Mouse (Mus musculus) embryonic facial prominence, embryonic 13.5 days (tissue): Measurements from ENCODE around the gene Thbs3. TPM values are rescaled to one million over a fixed set of nuclear protein-coding genes. Genes with fewer than 3 reads are reported as not detected.

ENCODE experiments used
- ATAC-seq: fragments of 200-750 bp; cut with Nextera tagmentation; 2 replicates; pipeline ENCODE4 v1.8.0; 2017; ENCODE audit warnings: low read depth; ENCODE audit not compliant: insufficient number of reproducible peaks, insufficient read depth, low FRiP score, low TSS enrichment
- H3K27ac ChIP-seq: fragments of 300-500 bp; sonication (generic); 2 replicates; pipeline ENCODE4 v1.5.1; 2015; ENCODE audit warnings: moderate library complexity, mild to moderate bottlenecking, inconsistent platforms
- H3K27me3 ChIP-seq: fragments of 300-500 bp; sonication (generic); 2 replicates; pipeline ENCODE4 v1.6.1; 2015; ENCODE audit warnings: mild to moderate bottlenecking, inconsistent platforms
- H3K36me3 ChIP-seq: fragments of 300-500 bp; sonication (generic); 2 replicates; pipeline ENCODE4 v1.6.1; 2015; ENCODE audit warnings: mild to moderate bottlenecking, inconsistent platforms
- H3K4me1 ChIP-seq: fragments of 300-500 bp; sonication (generic); 2 replicates; pipeline ENCODE4 v1.6.1; 2015; ENCODE audit warnings: inconsistent platforms
- H3K4me2 ChIP-seq: fragments of 300-500 bp; sonication (generic); 2 replicates; pipeline ENCODE4 v1.6.1; 2015; ENCODE audit warnings: moderate library complexity, mild to moderate bottlenecking, inconsistent platforms
- H3K4me3 ChIP-seq: fragments of 300-500 bp; sonication (generic); 2 replicates; pipeline ENCODE4 v1.5.1; 2015; ENCODE audit warnings: mild to moderate bottlenecking, inconsistent platforms
- H3K9ac ChIP-seq: fragments of 300-500 bp; sonication (generic); 2 replicates; pipeline ENCODE4 v1.6.1; 2015; ENCODE audit warnings: mild to moderate bottlenecking, inconsistent platforms
- H3K9me3 ChIP-seq: fragments of 300-500 bp; sonication (generic); 2 replicates; pipeline ENCODE4 v1.6.1; 2016; ENCODE audit warnings: inconsistent platforms
- WGBS: fragments of 180-500 bp; shearing (Covaris S2); methylation state at CpG from one replicate; pipeline ENCODE4 v1.1.7; 2015; ENCODE audit warnings: mixed read lengths; 5-methylcytosine and 5-hydroxymethylcytosine counted together
- polyA plus RNA-seq: library from polyadenylated mRNA; unstranded; fragments of >200 nt; fragmentation: Nextera tagmentation; extraction: Ambion mirVana; gene quantifications from 2 replicates; pipeline ENCODE4 v1.2.1, GENCODE M21; 2015

The Thbs3 gene
- 42.0 and 48.1 TPM in 2 replicates for polyA plus RNA-seq

DNA sequence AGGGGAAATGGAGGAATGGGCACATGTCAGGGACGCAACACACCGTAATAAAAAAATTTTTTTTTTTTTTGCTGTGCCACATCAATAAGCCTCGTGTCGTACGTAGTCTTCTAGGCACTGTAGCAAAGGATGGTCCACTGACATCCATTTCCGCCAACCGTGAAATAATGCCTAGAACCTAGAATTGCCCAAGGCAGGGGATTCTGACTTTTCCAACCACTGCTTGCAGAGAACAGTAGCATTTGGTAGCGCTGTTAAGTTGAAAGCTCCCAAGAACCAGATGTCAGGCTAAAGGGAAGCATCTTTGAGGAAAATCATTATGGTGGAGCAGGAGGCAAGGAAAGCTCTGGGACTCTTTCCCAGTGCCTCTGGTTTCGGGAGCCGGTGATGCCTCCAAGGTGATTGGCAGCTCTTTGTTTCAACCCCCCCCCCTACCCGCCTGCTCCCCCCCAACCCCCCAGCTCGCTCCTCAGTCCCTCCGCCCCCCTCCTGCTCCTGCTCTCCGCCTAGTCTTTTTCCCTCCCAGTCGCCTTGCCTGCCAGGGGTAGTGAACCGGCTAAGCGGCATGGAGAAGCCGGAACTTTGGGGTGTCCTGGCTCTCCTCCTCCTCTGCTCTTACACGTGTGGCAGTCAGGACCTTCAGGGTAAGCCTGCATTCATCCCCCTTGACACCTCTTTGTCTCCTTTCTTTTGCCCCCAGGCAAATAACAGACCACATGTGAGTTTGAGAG lies at the start of gene Thbs3:
Thbs3 (plus strand) TSS at position 500 of the 731 bp plus-strand sequence.
- Histone ChIP-seq H3K27me3 (no peaks in the 10 kb centered on the region), H3K27ac (peak within 1 kb of the TSS; percentile 96), H3K4me3 (peak within 1 kb of the TSS; percentile 78), H3K4me2 (peak within 1 kb of the TSS; percentile 77), H3K36me3 (peaks cover 26% of the 10 kb centered on the region), H3K4me1 (peaks cover 23% of the 10 kb centered on the region), H3K9me3 (no peaks in the 10 kb centered on the region), H3K9ac (peak within 1 kb of the TSS; percentile 84)
- WGBS = under 1% methylated on average over 18 of the region's 19 CpGs
- no peak; the same call in 1 of the 2 replicates for ATAC-seq

DNA sequence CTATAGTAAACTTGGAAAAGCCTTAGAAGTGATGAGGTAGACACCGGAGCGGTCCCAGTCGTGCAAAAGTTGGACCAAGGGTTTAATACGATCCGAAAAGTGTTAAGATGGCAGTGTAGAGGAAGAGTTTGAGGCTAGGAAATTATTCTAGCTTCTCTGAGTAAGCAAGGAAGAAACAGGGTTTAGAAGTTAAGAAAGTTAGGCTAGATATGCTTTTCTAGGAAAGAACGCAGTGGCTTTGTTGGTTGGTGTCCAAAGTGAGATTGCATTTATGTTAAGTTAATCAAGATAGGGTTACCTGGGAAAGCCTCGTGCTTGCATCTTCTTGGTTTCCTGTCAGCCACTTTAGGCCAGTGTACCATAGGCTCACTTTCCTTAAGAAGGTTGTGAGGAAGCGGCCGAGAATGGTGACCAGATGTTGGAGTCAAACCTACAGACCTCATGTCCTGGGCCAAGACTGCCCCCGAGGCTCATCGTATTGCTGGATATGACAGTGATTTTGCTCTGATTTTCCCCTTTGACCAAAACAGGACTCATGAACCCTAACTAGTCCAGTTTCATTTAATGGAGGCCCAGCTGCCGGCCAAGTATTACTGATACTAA lies 49.6 kb upstream of the Thbs3 start:
- Histone ChIP-seq H3K4me1 (peaks cover 16% of the 10 kb centered on the region), H3K27ac (peak overlapping the region; percentile 98)

DNA sequence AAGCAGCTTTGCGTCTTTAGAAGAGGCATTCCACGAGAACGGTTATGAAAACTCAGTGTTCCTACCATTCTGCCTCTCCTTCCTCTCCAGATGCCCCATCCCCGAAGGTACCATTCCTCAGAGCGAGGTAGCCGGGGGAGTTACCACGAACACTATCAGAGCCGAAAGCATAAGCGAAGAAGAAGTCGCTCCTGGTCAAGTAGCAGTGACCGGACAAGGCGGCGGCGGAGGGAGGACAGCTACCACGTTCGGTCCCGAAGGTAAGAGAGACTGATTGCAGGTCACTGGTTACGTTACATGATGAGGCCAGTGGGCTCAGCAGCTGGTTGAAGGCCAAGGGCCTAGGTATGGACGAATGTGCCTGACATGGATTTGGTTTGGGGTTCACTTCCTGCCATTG lies 48.0 kb upstream of the Thbs3 start:
- ATAC-seq = no peak
- H3K36me3 ChIP-seq = peaks cover 53% of the 10 kb centered on the region
- WGBS = 92% methylated on average over 19 of the region's 19 CpGs

More for the DNA sequence above, 49.6 kb upstream of the Thbs3 start:
- Histone ChIP-seq H3K9me3 (no peaks in the 10 kb centered on the region), H3K9ac (peak overlapping the region; percentile 98), H3K27me3 (no peaks in the 10 kb centered on the region), H3K36me3 (peaks cover 38% of the 10 kb centered on the region), H3K4me2 (peak overlapping the region; percentile 81), H3K4me3 (peak overlapping the region; percentile 86)
- no peak for ATAC-seq
- 10% methylated on average over 12 of the region's 12 CpGs for WGBS

DNA sequence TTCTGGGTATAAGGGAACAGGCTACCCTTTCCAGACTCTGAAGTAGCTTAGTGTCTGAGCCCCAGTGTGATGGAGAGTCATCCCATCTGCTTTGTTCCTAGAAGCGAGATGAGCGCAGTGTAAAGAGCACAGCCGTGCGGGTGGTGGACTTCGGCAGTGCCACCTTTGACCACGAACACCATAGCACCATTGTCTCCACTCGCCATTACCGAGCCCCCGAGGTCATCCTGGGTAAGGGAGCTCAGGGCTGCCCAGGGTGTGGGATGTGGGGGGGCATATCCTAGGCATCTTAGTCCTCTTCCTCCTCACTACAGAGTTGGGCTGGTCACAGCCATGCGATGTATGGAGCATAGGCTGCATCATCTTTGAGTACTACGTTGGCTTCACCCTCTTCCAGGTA lies 40.1 kb upstream of the Thbs3 start:
- H3K4me2 ChIP-seq = no peak overlapping the region
- no peak for ATAC-seq
- no peaks in the 10 kb centered on the region for H3K27me3 ChIP-seq
- 92% methylated on average over 11 of the region's 11 CpGs for WGBS
- H3K4me1 ChIP-seq = peaks cover 20% of the 10 kb centered on the region
- H3K9me3 ChIP-seq = no peaks in the 10 kb centered on the region
- H3K4me3 ChIP-seq = no peak overlapping the region
- no peak overlapping the region for H3K27ac ChIP-seq
- peaks cover 77% of the 10 kb centered on the region for H3K36me3 ChIP-seq
- 0 out of 2 replicates have a peak overlapping the region, but pooled peaks have one; percentile 6 for H3K9ac ChIP-seq

More for the DNA sequence above, 48.0 kb upstream of the Thbs3 start:
- no peak overlapping the region for H3K27ac ChIP-seq
- H3K4me3 ChIP-seq = no peak overlapping the region
- H3K4me1 ChIP-seq = peaks cover 16% of the 10 kb centered on the region
- H3K9me3 ChIP-seq = no peaks in the 10 kb centered on the region
- no peak overlapping the region for H3K4me2 ChIP-seq
- no peaks in the 10 kb centered on the region for H3K27me3 ChIP-seq
- no peak overlapping the region for H3K9ac ChIP-seq

DNA sequence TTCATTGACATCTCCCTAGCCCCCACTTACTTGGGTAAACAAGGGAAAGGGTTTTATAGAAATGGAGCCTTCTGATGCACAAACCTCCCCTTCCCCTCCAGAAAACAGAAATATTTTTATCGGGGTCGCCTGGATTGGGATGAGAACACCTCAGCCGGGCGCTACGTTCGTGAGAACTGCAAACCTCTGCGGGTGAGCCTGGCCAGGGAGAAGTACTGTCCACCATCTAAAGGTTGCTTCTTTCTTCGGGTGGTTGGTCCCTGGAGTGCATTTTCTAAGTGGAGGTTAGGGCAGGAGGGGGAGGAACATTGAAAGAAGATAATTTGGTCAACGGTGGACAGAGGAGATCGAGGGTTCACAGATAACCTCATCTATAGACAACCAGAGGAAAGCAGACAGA lies 39.4 kb upstream of the Thbs3 start:
- 95% methylated on average over 10 of the region's 10 CpGs for WGBS

DNA sequence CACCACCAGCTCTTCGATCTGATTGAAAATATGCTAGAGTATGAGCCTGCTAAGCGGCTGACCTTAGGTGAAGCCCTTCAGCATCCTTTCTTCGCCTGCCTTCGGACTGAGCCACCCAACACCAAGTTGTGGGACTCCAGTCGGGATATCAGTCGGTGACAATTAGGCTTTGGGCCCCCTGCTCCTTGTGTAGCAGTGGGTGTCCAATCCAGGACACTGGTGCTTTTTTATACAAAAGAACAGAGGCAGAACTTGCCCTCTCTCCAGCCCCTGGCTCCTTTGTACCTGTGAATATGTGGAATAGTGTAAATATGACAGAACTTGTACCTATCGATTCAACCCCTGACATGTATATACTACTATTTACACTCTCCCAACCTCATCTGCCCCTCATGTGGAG lies 38.6 kb upstream of the Thbs3 start:
- no peak overlapping the region; the same call in 1 of the 2 replicates for H3K4me2 ChIP-seq
- no peaks in the 10 kb centered on the region for H3K9me3 ChIP-seq
- H3K4me1 ChIP-seq = peaks cover 20% of the 10 kb centered on the region
- ATAC-seq = no peak
- 0 out of 2 replicates have a peak overlapping the region, but pooled peaks have one; percentile 28 for H3K27ac ChIP-seq
- H3K9ac ChIP-seq = no peak overlapping the region
- no peaks in the 10 kb centered on the region for H3K27me3 ChIP-seq
- H3K36me3 ChIP-seq = peaks cover 77% of the 10 kb centered on the region
- 80% methylated on average over 7 of the region's 7 CpGs for WGBS
- no peak overlapping the region for H3K4me3 ChIP-seq

More for the DNA sequence above, 39.4 kb upstream of the Thbs3 start:
- H3K36me3 ChIP-seq = peaks cover 77% of the 10 kb centered on the region
- peaks cover 20% of the 10 kb centered on the region for H3K4me1 ChIP-seq
- no peak overlapping the region for H3K4me2 ChIP-seq
- no peaks in the 10 kb centered on the region for H3K9me3 ChIP-seq
- no peak overlapping the region for H3K4me3 ChIP-seq
- no peaks in the 10 kb centered on the region for H3K27me3 ChIP-seq
- no peak overlapping the region for H3K9ac ChIP-seq
- no peak for ATAC-seq
- H3K27ac ChIP-seq = no peak overlapping the region

DNA sequence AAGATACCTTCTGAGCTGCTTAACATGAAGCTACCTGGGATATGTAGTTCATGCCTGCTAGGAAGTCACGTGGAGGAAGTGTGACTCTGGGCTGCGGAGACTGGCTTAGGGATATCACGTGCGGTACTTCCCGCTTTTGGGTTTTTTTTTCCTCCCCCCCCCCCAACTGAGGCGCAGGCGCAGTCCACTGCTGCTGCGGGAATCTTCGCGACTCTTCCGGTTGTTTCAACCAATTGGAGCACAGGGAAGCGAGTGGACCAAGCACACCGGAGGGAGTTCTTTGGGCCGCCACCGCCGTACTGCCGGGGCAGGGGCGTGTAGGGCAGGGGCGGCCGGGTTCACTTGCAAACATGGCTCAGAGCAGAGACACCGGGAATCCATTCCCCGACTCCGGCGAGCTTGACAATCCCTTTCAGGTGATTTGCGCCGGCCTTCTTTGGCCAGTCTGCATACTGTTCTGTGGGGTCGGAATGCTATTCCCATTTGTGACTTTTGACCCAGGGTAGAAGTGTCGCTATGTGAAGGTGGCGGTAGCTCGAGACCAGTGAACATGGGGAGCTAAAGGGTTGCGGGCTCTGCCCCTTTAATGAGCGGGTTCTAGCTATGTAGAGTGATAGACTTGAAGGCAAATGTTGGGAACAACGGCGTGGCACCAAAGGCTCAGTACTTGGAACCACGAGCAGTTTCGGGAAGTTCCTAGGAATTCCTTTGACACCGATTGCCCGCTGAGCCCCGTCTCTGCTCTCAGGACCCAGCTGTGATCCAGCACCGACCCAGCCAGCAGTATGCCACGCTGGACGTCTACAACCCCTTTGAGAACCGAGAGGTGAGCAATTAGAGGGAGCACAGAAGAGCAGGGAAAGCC lies 37.5 kb upstream of the Thbs3 start, which contains the start of gene Scamp3:
Scamp3 (plus strand) TSS at position 232 of the 865 bp plus-strand sequence.
- Histone ChIP-seq H3K4me3 (peak within 1 kb of the TSS; percentile 76), H3K27me3 (no peaks in the 10 kb centered on the region), H3K4me2 (peak within 1 kb of the TSS; percentile 83), H3K9ac (peak within 1 kb of the TSS; percentile 91), H3K27ac (peak within 1 kb of the TSS; percentile 84), H3K36me3 (peaks cover 78% of the 10 kb centered on the region), H3K4me1 (peaks cover 21% of the 10 kb centered on the region), H3K9me3 (no peaks in the 10 kb centered on the region)
- under 1% methylated on average over 43 of the region's 43 CpGs for WGBS
- peak; percentile 92 for ATAC-seq

DNA sequence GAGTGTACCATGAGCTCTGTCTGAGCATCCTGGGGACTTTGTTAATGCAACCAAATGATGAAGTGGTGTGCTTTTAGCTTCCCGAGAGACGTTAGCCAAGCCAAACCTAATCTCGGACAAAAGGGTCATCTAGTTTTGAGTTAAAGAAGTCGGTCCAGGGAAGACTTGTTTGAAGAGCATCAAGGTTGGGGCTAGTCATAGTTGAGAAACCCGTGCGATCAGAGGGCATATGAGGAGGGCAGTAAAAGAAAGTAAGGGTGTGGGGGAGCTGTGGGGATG lies 36.9 kb upstream of the Thbs3 start:
- Histone ChIP-seq H3K4me1 (peaks cover 25% of the 10 kb centered on the region), H3K27ac (peak overlapping the region; percentile 84), H3K27me3 (no peaks in the 10 kb centered on the region), H3K9ac (peak overlapping the region; percentile 91), H3K4me2 (peak overlapping the region; percentile 83), H3K36me3 (peaks cover 75% of the 10 kb centered on the region), H3K4me3 (peak overlapping the region; percentile 76), H3K9me3 (no peaks in the 10 kb centered on the region)
- WGBS = 8% methylated on average over 6 of the region's 6 CpGs
- no peak for ATAC-seq

DNA sequence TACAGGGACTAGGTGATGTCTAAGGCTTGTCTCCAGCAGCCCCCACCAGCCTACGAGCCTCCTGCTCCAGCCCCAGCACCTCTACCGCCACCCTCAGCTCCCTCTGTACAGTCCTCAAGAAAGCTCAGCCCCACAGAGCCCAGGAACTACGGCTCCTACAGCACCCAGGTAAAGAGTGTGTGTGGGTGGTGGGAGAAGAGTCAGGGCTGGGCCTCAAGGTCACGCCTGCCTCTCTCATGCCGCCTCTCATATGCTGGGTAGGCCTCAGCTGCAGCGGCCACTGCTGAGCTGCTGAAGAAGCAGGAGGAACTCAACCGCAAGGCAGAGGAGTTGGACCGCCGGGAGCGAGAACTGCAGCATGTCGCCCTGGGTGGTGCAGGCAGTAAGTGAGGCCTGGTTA lies 35.9 kb upstream of the Thbs3 start:
- H3K9me3 ChIP-seq = no peaks in the 10 kb centered on the region
- ATAC-seq = no peak
- WGBS = 91% methylated on average over 11 of the region's 11 CpGs
- H3K4me3 ChIP-seq = no peak overlapping the region
- H3K9ac ChIP-seq = peak overlapping the region; percentile 91
- no peaks in the 10 kb centered on the region for H3K27me3 ChIP-seq
- peaks cover 65% of the 10 kb centered on the region for H3K36me3 ChIP-seq
- H3K4me1 ChIP-seq = peaks cover 32% of the 10 kb centered on the region
- H3K27ac ChIP-seq = no peak overlapping the region
- H3K4me2 ChIP-seq = peak overlapping the region; percentile 83

DNA sequence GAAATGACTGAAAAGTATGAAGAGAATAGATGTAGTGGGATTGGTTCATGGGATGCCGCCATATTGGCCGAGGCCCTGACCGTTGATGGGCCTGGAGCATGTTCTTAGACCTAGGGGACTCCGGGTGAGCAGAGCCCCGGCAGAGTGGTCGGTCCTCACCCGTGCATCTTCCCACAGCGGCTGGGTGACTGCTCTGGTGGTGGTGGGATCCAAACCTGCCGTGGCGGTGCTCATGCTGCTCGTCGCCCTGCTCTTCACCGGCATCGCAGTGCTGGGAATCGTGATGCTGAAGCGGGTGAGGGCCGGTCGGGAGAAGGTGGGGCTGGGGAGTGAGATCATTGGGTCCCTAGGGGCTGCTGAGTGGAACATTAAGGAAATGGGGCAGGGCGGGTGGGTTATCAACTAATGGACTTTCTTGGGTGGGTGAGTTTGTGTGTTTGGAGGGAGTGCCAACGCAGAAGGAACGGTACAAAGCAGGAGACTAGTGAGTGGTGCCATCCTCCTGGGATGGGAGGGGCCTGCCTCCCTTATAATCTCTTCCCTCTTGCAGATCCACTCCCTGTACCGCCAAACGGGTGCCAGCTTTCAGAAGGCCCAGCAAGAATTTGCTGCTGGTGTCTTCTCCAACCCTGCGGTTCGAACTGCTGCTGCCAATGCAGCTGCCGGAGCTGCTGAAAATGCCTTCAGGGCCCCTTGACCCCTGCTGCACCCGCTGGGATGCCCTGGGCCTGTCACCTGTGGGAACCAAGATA lies 33.1 kb upstream of the Thbs3 start:
- Histone ChIP-seq H3K9me3 (no peaks in the 10 kb centered on the region), H3K4me3 (no peak overlapping the region), H3K4me1 (peaks cover 45% of the 10 kb centered on the region), H3K9ac (no peak overlapping the region), H3K36me3 (peaks cover 46% of the 10 kb centered on the region), H3K27ac (0 out of 2 replicates have a peak overlapping the region, but pooled peaks have one; percentile 2), H3K27me3 (no peaks in the 10 kb centered on the region), H3K4me2 (no peak overlapping the region)
- 92% methylated on average over 27 of the region's 27 CpGs for WGBS
- no peak for ATAC-seq
